Mouse (Mus musculus) kidney, postnatal 14 days (tissue): ENCODE results near the gene Hcn1.
"Not testable (repeated sequence)": the region's sequence is repeated elsewhere in the genome, so short reads cannot be mapped to it uniquely, and the experiment has no call there.

Source experiments
- DNase-seq: peaks from one replicate; pipeline ENCODE4 v3.0.0; 2022; ENCODE audit warnings: mixed read lengths

Hcn1 gene

DNA sequence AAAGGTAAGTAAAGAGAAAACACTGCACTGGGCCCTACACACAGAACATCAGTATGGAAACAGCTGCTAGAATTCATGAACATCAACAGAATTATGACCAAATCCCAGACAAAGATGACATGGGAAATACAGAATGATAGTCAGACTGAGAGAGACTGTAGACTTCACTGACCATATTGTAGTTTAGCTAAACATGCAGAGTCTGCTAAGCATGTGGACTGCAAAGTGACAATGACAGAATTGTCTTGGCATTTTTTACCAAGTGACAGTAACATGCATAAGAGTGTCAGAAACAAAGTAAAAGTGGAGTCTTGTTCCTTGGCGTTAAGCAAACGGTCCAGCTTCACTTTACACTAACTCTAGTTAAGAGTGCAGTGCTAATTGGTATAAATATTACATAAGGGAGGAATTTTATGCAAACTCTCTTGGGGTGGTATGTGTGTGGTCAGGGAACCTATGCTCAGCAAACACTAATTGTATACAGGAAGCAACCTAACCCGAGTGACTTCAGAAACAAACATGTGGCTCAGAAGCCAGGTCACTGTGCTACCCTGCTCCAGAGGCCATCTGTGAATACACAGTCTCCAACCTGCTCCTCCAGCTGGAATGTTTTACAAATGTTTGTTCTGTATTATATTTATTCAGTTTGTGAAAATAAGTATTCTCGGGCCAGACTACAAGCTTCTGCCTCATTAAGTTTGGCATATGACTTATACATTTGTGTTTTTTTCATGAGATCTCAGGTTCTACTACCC, 278.5 kb downstream of the Hcn1 start:
- DNase-seq, result no peak

DNA sequence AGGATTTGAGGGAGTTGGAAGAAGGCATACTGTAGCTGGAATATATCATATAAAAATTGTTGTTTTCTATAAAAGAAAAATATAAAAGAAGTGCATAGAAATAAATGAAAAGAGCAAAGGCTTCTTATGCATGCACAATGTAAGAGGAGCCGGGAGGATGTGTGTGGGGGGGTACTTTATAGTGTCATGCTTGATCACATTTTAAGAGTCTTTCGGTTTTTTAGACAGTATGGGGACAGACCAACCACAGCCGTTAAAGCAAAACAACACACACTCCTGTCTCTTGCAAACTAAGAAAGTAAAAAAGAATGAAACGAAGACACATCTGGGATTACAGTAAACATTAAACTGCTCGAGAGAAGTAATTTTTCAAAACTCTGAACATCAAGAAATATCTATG, 290.0 kb downstream of the Hcn1 start:
- no peak for DNase-seq

DNA sequence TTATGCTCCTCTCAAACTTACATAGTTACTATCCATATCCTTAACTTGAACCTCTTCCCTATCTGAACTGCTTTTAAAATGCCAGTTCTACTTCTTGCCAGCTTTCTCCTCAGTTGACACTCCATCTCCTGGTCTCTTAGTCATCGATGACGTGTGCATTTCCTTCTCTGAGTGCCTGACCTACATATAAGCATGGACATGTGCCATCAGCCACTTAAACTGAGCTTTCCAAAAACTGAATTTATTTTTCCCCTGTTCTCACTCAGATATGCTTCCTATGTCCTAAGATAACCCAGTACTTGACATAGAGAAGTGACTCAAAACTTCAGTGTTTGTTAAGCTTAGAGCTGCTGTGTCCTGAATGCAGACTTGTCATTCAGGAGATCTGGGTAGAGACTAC, 295.9 kb downstream of the Hcn1 start:
- DNase-seq, result no peak

DNA sequence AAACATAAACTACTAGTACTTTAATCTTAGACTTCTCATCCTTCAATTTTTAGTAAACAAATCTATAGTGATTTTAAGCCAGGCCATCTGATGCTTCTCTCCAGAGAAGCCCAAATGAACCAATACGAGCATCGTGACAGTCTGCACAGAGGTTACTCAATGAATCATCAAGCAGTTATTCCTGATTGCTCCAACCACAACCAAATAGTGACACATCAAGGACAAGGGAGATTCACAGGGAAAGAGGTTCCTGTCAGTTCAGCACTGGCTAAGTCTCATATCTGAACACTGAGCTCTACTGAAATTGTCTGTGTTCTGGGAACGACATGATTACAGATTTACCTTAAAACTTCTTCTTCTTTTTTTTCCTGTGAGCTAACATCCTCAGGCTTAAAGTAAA, 305.7 kb downstream of the Hcn1 start:
- no peak for DNase-seq

DNA sequence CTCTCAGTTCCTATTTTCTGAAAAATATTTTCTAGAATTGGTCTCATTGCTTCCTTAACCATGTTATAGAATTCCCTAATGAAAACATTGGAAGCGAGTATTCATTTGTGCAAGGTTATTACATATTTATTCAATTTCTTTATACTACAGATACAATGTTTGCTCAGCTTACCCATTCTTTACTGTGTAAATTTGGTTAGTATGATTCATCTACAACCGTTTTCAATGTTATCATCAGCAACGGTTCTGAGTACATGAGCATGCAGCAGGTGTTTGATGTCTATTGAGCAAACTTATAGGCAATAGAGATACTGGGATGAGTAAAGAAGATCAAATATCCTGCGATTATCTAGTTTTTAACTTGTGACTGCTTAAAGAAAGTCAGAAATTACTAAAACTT, 327.6 kb downstream of the Hcn1 start:
- no peak for DNase-seq

DNA sequence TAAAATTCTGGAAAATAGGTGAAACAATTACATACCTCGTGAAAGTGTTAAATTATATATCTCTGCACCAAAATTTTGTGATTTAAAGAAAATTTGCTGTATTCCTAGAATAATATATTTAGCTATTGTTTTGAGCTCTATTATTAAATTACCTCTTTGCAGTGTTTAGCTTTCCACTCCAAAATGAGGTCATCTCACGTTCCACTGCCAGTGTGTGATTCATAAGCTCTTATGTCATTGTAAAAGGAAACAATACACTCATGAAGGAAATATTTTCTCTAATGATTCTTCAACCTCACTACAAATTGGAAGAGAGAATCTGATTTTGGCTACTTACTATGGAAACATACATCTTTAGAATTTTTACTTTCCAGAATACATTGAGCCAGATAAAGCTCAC, 329.6 kb downstream of the Hcn1 start:
- DNase-seq, result no peak

DNA sequence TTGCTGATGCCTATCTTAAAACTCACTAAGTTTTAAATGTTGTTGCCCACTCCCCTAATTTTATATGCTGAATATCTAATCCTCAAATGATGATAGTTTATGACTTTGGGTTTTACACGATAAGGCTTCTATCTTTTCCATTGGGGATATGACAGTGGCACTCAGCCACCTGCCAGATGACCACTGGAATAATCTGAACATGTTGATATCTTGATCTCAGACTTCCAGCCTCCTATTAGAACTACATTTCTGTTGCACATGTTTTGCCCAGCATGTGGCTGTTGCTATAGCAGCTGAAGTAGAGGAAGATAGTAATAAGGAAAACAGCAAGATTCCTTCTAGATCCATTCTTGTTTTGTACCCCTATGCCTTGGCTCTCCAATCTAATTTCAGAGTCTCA, 336.6 kb downstream of the Hcn1 start:
- DNase-seq, result no peak

DNA sequence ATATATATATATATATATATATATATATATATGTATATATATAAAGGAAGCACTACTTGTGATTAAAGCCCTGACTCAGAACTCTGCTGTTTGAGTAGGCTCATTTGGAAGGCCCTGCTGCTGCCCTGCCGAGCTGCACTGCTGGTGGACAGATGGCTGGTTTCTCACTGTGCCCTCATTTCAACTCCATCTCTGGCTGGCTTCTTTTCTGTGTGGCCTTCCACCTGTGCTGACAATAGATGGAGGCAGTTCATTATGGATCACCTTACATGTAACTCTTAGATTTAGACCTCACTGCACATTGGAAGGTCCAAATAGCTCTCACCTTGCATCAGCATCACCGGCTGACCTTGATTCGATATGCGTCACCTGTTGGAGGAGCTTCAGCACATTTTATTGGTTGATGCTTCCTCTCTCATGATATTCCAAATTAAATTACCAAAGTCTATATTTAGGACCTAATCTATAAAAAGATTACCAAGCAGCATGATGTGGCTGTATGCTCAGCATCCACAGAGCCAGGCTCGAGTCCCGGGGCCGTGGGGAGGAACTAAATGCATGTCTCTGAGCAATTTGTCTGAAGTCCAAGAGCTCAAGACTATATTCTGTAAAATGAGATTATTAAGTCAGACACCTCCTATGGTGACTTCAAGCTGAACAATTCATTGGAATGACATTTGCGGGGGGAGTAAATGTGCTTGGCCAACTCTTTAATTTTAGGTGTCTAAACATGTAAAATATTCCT, 338.6 kb downstream of the Hcn1 start:
- DNase-seq, result no peak

DNA sequence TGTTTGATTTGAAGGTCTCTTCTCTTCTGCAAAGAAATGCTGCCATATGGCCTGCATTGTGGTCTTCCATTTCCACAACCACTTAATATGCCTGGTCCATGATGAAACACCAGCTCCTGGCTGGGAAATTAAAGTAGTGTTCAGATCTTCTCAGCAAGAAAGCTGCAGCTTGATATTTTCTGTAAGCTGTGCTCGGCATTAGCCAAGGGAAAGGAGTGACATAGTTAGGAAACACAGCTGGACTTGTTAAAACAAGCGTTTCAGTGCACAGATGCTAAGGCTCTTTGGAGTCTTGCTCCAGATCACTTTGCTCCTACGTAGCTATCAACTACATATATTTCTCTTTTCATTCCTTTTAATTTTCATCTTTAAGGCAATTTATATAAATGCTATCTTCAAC, 344.7 kb downstream of the Hcn1 start:
- no peak for DNase-seq

DNA sequence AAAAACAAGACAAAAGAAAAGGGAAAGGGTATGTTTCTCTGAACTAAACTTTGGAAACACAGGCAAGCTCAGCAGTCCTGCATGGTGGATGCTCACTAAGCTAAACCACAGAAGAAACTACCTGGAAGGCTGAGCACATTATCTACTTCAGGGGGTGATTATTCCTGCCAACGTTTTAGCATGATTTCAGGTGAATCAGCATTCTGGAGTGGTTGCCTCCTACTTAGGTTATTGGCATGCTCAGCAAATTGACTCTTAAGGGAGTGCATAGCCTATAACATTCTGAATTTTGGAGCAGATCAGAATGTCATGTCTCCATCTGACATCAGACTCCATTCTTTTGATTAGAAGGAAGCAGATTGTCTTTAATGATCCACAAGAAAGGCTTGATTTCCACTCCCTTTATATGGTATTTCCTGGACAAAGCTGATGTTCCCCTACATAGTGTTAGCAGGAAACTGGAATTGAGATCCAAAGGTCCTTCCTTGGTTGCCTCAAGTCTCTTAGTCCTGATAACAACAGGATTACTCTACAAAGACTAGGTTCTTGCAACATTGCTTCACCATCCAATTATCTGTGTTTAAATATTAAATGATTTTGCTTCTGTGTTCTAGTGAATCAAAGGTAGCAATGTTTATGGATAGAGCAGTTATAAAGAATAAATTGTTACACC, 345.7 kb downstream of the Hcn1 start:
- DNase-seq, result no peak

DNA sequence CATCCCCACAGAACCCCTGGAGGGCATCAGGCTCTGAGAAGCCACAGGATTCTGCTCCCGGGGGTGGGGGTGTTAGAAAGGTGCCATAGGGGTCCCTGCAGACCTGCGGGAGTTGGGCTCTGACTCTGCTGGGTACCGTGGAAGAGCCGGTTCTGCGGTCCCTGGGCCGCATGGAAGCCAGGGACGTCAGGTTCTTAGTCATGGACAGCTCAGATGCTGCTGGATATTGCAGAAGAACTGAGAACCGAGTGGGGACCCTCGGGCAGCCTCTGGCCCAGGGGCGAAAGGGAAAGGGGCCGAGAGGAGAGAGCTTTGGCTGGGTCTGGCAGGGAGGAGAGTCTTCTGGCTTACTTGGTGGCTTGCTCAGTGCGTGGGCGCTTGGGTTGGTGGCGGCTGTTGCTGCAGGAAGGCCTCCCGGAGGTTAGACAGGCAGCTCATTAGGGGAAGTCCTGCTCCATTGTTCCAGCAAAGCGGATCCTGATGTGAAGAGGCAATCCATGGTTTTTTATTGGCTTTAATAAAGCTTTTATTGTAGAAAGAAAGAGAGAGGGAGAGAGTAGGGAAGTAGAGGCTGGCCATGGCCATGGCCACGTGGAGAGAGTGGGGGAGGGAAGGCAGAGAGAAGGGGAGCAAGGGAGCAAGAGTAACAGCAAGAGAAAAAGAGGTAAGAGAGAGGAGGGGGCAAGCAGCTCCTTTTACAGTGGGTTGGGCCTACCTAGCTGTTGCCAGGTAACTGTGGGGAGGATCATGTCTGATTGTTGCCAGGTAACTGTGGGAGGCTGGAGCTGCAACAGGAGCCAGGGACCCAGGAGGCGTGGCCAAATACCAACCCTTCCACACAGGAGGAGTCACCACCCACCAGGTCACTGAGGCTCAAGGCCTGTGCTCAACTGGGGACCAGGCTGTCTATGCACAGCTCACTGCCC, 356.6 kb downstream of the Hcn1 start:
- DNase-seq, result no peak

DNA sequence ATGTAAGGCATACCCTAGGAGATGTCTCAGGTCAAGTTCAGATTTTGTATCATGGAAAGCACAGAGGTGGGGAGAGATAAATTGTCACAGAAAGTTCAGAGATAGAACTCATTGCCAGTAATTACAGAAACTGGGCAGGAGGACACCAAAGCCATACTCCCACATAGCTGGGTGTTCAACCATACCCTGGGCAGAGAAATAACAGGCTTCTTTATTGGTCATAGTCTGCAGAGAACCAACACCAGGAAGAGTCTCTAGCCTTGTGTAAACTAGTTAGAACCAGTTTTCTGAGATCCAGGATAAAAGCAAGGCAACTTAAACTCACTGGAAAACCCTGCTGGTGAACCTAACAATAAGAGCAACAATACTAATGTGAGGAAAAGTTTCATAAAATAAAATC, 362.5 kb downstream of the Hcn1 start:
- no peak for DNase-seq

DNA sequence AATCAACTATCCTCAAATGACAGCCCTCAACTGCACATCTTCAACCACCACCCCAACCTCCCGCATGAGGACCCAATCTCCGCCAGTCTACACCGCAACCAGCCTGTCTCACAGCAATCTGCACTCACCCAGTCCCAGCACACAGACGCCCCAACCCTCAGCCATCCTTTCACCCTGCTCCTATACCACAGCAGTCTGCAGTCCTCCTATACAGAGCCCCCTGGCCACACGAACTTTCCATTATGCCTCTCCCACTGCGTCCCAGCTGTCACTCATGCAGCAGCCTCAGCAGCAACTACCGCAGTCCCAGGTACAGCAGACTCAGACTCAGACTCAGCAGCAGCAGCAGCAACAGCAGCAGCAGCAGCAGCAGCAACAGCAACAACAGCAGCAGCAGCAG, 373.3 kb downstream of the Hcn1 start:
- no peak for DNase-seq

DNA sequence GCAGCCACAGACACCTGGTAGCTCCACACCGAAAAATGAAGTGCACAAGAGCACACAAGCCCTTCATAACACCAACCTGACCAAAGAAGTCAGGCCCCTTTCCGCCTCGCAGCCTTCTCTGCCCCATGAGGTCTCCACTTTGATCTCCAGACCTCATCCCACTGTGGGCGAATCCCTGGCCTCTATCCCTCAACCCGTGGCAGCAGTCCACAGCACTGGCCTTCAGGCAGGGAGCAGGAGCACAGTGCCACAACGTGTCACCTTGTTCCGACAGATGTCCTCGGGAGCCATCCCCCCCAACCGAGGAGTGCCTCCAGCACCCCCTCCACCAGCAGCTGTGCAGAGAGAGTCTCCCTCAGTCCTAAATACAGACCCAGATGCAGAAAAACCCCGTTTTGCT, 373.7 kb downstream of the Hcn1 start:
- no peak for DNase-seq

DNA sequence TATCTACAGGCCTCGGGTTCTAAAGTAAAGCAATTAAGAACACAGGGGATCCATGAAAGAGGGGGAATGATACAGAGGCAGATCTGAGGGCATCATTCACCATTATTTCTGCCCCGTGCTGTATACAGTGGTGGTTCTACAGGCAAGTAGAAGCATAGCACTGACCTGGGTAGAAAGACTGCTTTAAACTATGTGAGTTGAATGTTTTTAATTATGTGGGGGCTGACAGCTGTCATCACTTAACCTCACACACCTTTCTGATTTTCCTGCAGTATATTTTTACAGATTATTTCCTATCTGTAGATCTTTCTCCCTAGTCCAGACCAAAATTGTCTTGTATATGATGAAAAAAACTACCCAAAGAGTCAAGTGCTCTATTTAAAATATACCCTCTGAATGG, 382.2 kb downstream of the Hcn1 start:
- DNase-seq, result no peak

DNA sequence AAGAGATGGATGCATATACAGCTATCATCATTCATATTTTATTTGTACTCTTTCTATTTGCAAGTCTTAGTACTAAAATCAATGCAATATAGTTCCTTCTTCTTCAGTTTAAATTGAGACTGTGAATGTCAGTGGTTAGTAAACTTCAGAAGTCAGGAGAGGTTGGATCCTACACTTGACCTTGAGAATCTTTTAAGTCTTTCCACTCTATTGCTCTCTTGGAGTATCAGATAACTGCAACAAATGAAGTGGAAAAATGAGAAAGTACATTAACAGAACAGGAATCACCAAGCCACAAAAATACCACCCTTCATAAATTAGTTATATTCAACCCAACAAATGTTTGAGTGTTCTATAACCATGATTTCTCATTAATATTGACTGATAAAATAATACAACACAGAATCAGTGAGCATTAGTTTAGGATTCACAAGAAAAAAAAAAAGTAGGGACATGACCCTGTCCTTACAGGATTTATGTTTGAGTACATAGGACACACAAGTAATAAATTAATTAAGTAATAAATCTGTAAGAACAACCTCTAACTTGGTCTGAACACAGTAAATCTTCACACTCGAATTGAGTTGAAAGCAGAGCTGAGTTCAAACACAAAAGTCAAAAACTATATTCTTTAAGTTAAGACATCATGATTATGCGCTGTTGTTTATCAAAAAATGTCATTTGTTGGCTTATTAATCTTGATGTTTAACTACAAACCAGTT, 397.8 kb downstream of the Hcn1 start:
- DNase-seq, result no peak

DNA sequence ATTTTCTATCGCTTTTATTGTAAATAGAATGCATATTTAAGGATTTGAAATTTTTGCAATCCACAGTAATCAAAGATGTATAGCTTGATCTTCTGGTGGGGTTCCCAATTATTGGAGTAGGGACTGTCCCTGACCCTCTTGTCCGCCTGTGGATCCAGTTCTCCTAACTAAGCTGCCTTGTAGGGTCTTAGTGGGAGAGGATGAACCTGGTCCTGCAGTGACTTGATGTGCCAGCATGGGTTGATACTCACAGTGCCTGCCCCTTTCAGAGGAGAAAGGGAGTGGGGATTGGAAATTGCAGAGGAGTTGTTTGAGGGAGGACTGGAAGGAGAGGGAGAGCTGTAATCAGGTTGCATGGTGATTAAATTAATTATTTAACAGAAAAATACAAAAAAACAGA, 398.4 kb downstream of the Hcn1 start:
- no peak for DNase-seq

DNA sequence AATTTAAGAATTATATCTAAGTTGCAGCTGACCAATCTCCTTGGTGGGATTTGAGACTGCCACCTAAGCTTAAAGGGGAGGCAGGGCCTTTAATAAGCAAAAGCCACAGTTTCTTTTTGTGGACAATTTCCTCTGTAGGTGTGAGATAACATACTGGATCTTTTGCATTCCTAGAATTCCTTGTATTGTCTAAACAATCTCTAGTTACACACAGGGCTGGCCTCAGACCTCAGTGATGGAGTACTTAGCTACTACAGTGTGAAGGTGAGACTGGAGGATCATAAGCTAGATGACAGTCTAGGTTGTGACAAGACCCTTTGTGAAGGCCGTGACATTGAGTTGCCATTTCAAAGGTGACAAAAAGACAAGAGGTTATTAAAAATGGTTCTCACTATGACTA, 419.1 kb downstream of the Hcn1 start:
- no peak for DNase-seq

DNA sequence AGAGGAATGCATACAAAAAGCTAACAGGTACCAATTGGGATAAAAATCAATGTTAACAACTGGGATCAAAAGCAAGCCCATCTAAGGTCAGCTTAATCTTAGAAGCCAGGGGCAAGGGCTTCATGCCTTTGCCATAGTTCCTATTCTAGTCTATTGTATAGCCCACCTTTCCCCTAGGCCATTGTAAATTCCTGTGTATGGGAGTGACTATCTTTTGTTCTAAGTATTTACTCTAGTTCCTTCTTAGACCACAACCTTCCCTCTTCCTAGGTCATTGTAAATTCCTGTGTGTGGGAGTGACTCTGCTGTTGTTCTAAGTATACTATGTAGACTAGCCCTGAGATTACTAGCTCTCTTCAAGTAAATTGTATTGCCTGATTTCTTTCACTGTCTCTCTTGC, 420.8 kb downstream of the Hcn1 start:
- DNase-seq, result not testable (repeated sequence)

DNA sequence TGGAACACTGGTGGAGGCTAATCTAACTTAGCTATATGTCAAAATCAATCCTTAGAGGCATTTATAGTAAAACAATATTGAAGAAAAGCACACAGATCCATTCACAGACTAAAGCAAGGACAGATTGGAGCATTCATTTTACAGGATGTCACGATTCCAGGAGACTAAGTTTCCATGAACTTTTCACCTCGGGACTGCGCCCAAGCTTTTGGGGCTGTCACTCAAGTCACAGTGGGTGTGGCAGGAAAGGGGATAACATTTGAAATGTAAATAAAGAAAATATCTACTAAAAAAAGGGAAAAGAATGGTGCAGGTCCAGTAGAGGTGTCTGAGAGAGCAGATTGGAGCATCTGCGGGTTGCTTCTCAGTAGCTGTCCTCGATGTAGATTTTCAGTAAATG, 421.3 kb downstream of the Hcn1 start:
- no peak for DNase-seq

DNA sequence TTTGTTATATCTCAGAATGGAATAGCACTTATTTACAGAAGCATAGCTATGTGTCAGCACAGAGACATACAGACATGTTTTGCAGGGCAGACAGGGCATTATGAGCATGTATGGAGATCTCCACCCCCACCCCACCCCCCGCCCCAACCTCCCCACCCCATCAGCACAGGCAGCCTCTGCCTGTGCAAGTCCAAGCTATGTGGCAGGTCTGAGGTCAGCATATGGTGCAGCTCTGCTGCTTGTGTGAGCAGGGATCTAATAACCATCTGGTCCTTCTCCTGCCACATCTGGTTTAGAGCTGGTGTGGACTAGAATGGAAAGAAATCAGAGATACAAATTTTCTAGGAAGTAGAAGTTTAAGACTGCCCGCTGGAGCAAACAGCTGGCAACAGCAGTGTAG, 424.4 kb downstream of the Hcn1 start:
- no peak for DNase-seq

DNA sequence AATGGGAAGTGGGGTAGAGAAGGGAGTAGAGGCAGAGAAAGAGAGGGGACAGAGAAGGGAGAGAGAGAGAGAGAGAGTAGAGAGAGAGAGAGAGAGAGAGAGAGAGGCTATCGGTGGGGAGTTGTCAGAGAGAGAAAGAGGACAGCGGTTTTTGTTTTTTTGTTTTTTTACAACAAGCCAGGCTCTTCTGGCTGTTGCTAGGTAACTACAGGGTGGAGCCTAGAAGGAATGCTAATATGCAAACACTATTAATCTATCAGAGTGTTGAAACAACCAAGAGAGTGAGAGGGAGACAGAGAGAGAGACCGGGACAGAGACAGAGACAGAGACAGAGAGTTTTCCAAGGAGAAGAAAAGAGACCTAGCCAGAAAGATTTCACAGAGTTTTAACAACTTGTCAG, 425.7 kb downstream of the Hcn1 start:
- no peak for DNase-seq
